Mouse (Mus musculus): ENCODE measurements at regions not wholly inside any gene's neighbourhood (a gene's known extent, or its start where the extent isn't known, plus 50 kb on each side); places are given as distances from the start of the nearest gene placed in this dataset.
"Not testable (repeated sequence)": the region's sequence is repeated elsewhere in the genome, so short reads cannot be mapped to it uniquely, and the experiment has no call there.

DNA sequence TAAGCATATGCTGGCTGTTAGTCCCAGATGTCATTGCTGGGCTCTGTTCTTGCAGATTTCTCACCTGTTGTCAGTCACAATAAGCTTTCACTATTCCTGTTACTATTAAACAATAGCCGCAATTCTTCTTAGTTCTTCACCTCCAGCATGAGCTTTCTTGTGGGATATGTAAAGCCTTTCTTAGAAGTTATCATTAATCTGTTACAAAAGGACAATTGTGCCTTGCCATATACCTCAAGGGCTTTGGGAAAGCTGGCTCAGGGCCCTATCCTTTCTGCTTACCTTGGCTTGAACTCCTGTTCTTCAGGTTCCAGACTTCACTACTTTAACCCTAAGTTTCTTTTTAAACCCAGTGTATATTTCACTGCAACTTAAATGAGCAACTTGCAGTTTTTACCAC lies 301.3 kb downstream of the Eepd1 start:
- no peak overlapping the region for H3K4me2 ChIP-seq (ENCODE audit: low read depth, low read length)
- ATAC-seq (ENCODE audit: low read depth): no peak
- 97% methylated on average over 1 of the region's 1 CpGs for WGBS

DNA sequence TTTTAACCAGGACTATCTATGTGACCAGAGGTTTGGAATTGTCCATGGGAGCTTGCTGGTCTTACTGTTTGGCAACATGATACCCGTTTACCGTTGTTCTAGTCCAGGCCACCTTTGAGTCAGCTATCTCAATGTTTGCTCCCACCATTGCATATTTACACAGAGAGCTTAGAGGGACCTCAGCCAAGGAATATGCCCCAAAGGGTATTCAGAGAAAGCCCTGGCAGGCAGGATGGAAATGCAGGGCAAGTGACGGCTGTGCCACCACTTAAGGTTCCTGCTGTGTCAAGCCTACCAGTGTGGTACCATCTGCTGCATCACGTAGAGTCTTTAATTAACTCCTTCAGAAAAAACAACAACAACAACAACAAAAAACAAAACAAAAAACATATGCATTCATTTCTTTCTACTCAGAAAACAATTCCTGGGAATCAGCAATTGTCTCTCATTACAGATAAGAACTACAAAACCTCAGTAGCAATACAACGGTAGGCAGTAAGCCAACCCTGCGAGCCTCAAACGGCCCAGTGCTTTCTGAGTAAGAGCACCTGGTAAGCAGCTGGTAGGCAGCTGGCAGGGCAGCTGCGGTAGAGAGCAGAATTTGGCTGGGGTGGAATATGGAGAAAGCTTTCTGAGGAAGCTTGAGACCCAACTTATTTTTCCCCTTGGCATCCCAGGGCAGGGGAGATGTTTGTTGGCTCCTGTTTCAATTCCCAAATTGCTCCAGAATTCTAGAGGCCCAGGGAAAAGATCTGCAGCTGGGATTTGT lies 314.0 kb downstream of the Eepd1 start:
- Histone ChIP-seq H3K27me3 (ENCODE audit: control insufficient read depth, insufficient read depth, low read length) (no peaks in the 10 kb centered on the region), H3K36me3 (ENCODE audit: control insufficient read depth, insufficient read depth, low read length) (no peaks in the 10 kb centered on the region), H3K27ac (ENCODE audit: low read depth, low read length) (no peak overlapping the region), H3K4me1 (ENCODE audit: control insufficient read depth, insufficient read depth, low read length) (no peaks in the 10 kb centered on the region), H3K9me3 (ENCODE audit: control insufficient read depth, low read length) (no peaks in the 10 kb centered on the region), H3K4me3 (ENCODE audit: low read depth, low read length) (no peak overlapping the region), H3K4me2 (ENCODE audit: low read depth, low read length) (no peak overlapping the region), H3K9ac (replicated peaks; ENCODE audit: low read depth, low read length) (no peak overlapping the region)
- peak; percentile 54; the same call in 1 of the 2 replicates for ATAC-seq (ENCODE audit: low read depth)
- WGBS: 82% methylated on average over 8 of the region's 8 CpGs

More for the DNA sequence above, 301.3 kb downstream of the Eepd1 start:
- Histone ChIP-seq H3K27ac (ENCODE audit: low read depth, low read length) (no peak overlapping the region), H3K9me3 (ENCODE audit: control insufficient read depth, low read length) (no peaks in the 10 kb centered on the region), H3K36me3 (ENCODE audit: control insufficient read depth, insufficient read depth, low read length) (no peaks in the 10 kb centered on the region), H3K4me1 (ENCODE audit: control insufficient read depth, insufficient read depth, low read length) (no peaks in the 10 kb centered on the region), H3K27me3 (ENCODE audit: control insufficient read depth, insufficient read depth, low read length) (no peaks in the 10 kb centered on the region), H3K4me3 (ENCODE audit: low read depth, low read length) (no peak overlapping the region), H3K9ac (replicated peaks; ENCODE audit: low read depth, low read length) (no peak overlapping the region)

DNA sequence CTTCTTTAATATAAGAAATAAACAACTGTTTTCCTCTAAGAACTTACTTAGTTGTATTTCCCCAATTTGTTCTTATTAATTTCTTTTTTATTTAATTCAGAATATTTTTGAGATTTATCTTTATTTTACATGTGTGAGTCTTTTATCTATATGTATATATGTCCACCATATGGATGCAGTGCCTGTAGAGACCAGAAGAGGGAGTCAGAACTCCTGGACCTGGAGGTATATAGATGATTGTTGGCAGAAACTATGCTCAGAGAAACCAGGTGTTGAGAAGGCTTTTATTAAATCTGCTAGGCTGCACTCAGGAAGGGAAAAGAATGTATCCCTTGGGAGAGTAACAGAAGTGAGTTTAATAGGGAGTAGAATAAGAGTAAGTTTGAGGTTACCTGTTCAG lies 328.2 kb downstream of the Eepd1 start:
- Histone ChIP-seq H3K4me1 (ENCODE audit: control insufficient read depth, insufficient read depth, low read length) (no peaks in the 10 kb centered on the region), H3K4me3 (ENCODE audit: low read depth, low read length) (no peak overlapping the region), H3K4me2 (ENCODE audit: low read depth, low read length) (no peak overlapping the region), H3K27ac (ENCODE audit: low read depth, low read length) (no peak overlapping the region), H3K9ac (replicated peaks; ENCODE audit: low read depth, low read length) (no peak overlapping the region), H3K9me3 (ENCODE audit: control insufficient read depth, low read length) (no peaks in the 10 kb centered on the region), H3K36me3 (ENCODE audit: control insufficient read depth, insufficient read depth, low read length) (no peaks in the 10 kb centered on the region), H3K27me3 (ENCODE audit: control insufficient read depth, insufficient read depth, low read length) (no peaks in the 10 kb centered on the region)
- ATAC-seq (ENCODE audit: low read depth): no peak

DNA sequence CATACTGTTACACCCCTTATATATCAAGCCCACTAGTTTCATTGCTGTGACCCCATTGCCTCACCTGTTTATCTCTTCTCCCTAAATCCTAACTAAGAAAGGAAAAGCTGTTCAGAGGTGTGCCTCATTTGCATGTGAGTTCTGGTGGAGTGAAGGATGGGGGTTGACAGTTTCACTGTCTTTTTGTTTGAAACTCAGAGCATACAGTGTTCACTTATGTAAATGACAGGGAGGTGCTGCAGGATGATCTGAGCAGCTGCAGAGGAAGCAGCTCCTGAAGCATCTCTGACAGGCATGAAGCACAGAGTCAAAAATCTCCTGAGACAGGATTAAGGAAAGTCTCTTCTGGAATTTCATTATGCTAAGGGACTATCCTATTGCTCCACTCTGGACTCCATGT lies 351.9 kb downstream of the Eepd1 start:
- Histone ChIP-seq H3K4me1 (ENCODE audit: control insufficient read depth, insufficient read depth, low read length) (no peaks in the 10 kb centered on the region), H3K27ac (ENCODE audit: low read depth, low read length) (no peak overlapping the region), H3K9me3 (ENCODE audit: control insufficient read depth, low read length) (no peaks in the 10 kb centered on the region), H3K4me2 (ENCODE audit: low read depth, low read length) (no peak overlapping the region), H3K9ac (replicated peaks; ENCODE audit: low read depth, low read length) (no peak overlapping the region), H3K36me3 (ENCODE audit: control insufficient read depth, insufficient read depth, low read length) (no peaks in the 10 kb centered on the region), H3K4me3 (ENCODE audit: low read depth, low read length) (no peak overlapping the region), H3K27me3 (ENCODE audit: control insufficient read depth, insufficient read depth, low read length) (no peaks in the 10 kb centered on the region)
- ATAC-seq (ENCODE audit: low read depth): no peak

DNA sequence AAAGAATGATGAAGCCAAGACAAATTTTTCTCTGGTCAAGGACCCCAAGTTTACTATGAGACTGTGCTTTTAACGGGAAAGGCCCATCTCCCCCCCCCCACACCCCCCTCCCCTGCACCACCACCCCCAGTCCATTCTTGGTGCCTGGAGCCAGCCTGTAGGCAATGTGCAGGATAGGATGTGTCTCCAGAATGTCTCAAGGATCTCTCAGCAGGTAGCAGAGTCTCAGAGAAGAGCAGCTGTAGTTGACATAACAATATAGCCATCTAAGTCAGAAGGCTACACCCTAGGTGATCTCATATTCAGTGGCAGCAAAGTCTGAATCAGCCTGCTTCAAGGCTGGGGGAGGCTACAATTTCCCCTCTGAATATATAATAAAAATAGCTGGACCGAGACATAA lies 368.6 kb downstream of the Eepd1 start:
- not testable (repeated sequence) for H3K9ac ChIP-seq (replicated peaks; ENCODE audit: low read depth, low read length); H3K4me3 ChIP-seq (ENCODE audit: low read depth, low read length); ATAC-seq (ENCODE audit: low read depth); H3K4me1 ChIP-seq (ENCODE audit: control insufficient read depth, insufficient read depth, low read length); H3K9me3 ChIP-seq (ENCODE audit: control insufficient read depth, low read length); H3K27me3 ChIP-seq (ENCODE audit: control insufficient read depth, insufficient read depth, low read length); H3K36me3 ChIP-seq (ENCODE audit: control insufficient read depth, insufficient read depth, low read length); H3K27ac ChIP-seq (ENCODE audit: low read depth, low read length); H3K4me2 ChIP-seq (ENCODE audit: low read depth, low read length)
- WGBS: 97% methylated on average over 2 of the region's 2 CpGs

DNA sequence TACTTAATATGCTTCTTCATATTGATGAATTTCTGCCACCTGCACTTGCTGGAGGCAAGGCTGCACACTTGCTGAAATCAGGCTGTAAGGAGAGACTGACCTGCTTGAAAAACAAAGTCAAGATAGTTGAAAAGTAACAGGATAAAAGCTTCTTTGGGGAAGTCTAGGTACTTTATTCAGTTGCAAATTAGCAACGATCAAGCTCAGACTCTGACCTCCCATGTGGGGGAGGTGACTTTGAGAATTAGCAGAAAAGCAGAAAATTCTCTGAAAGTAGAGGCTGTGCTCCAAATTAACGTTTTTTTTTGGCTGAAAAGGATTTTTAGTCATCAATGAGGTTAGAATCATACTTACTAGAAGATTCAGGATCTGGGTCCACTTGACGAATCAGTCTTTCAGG lies 369.3 kb downstream of the Eepd1 start:
- H3K27ac ChIP-seq (ENCODE audit: low read depth, low read length); H3K4me2 ChIP-seq (ENCODE audit: low read depth, low read length); H3K9me3 ChIP-seq (ENCODE audit: control insufficient read depth, low read length); H3K4me1 ChIP-seq (ENCODE audit: control insufficient read depth, insufficient read depth, low read length); ATAC-seq (ENCODE audit: low read depth); H3K27me3 ChIP-seq (ENCODE audit: control insufficient read depth, insufficient read depth, low read length); H3K4me3 ChIP-seq (ENCODE audit: low read depth, low read length); H3K9ac ChIP-seq (replicated peaks; ENCODE audit: low read depth, low read length); H3K36me3 ChIP-seq (ENCODE audit: control insufficient read depth, insufficient read depth, low read length): not testable (repeated sequence)
- 66% methylated on average over 3 of the region's 3 CpGs for WGBS

DNA sequence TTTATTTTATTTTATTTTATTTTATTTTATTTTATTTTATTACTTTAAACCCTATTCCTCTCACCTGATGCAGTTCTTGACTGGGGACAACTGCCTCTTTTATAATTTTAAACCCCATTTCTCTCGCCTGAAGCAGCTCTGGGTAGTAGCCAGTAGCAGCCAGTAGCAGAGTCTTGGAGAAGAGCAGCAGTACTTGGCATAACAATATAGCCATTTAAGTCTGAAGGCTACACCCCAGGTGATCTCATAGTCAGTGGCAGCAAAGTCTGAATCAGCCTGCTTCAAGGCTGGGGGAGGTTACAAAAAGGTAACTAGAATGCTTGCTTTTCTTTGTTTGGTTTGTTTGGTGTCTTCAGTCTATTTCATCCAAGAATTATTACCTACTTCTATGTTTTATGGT lies 373.2 kb downstream of the Eepd1 start:
- Histone ChIP-seq H3K27me3 (ENCODE audit: control insufficient read depth, insufficient read depth, low read length) (no peaks in the 10 kb centered on the region), H3K27ac (ENCODE audit: low read depth, low read length) (no peak overlapping the region), H3K4me3 (ENCODE audit: low read depth, low read length) (no peak overlapping the region), H3K9me3 (ENCODE audit: control insufficient read depth, low read length) (no peaks in the 10 kb centered on the region), H3K4me1 (ENCODE audit: control insufficient read depth, insufficient read depth, low read length) (no peaks in the 10 kb centered on the region), H3K4me2 (ENCODE audit: low read depth, low read length) (no peak overlapping the region), H3K9ac (replicated peaks; ENCODE audit: low read depth, low read length) (no peak overlapping the region), H3K36me3 (ENCODE audit: control insufficient read depth, insufficient read depth, low read length) (no peaks in the 10 kb centered on the region)
- no peak for ATAC-seq (ENCODE audit: low read depth)
- WGBS: 55% methylated on average over 1 of the region's 1 CpGs

DNA sequence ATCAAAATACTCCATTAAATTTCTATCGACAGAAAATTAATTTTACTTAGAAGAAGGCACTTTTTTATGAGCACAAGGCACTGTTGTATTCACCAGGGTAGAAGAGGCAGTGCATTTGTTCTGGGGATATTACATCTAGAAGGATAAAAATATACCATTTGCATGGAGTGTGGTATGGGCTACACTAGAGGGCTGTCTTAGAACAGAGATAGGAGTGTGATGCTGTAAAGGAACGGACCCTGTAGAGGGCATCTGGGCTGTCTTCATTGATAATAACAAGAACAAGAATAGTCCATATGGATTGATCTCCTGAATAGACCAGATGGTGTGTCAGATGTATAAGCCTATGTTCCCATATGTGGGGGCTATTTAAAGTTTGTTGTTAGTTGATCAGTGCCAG lies 388.9 kb downstream of the Eepd1 start:
- no peak overlapping the region for H3K9ac ChIP-seq (replicated peaks; ENCODE audit: low read depth, low read length)
- H3K4me2 ChIP-seq (ENCODE audit: low read depth, low read length): no peak overlapping the region
- ATAC-seq (ENCODE audit: low read depth): no peak
- H3K4me1 ChIP-seq (ENCODE audit: control insufficient read depth, insufficient read depth, low read length): no peaks in the 10 kb centered on the region
- H3K27ac ChIP-seq (ENCODE audit: low read depth, low read length): no peak overlapping the region
- H3K4me3 ChIP-seq (ENCODE audit: low read depth, low read length): no peak overlapping the region
- no peaks in the 10 kb centered on the region for H3K36me3 ChIP-seq (ENCODE audit: control insufficient read depth, insufficient read depth, low read length)
- no peaks in the 10 kb centered on the region for H3K9me3 ChIP-seq (ENCODE audit: control insufficient read depth, low read length)
- H3K27me3 ChIP-seq (ENCODE audit: control insufficient read depth, insufficient read depth, low read length): no peaks in the 10 kb centered on the region
- WGBS: 78% methylated on average over 2 of the region's 2 CpGs

DNA sequence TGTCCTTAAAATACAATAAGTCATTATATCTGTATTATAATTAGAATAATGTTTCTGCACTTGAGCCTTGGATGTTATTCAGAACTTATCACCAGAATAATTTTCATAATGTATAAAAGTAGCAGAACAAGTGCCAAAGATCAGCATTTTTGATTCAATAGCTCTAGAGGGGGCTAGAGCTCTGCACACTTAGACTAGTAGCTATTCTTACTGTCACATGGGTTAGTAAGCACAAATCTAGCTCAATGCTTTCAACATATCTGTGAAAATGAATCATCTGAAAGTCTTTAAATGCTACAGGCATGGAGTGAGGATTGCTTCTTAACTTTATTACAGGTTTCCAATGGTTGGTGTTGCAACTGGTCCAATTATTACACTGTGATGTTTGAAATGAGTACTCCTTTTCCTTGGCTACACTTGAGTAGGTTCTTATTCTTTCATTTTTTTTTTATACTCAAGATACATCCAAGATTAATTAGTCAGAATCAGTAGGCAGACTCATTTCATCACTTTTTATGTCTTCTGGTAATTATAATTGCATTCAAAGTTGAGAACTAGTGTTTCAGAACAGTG lies 415.1 kb downstream of the Eepd1 start:
- Histone ChIP-seq H3K4me2 (ENCODE audit: low read depth, low read length) (no peak overlapping the region), H3K4me1 (ENCODE audit: control insufficient read depth, insufficient read depth, low read length) (no peaks in the 10 kb centered on the region), H3K9me3 (ENCODE audit: control insufficient read depth, low read length) (no peaks in the 10 kb centered on the region), H3K27me3 (ENCODE audit: control insufficient read depth, insufficient read depth, low read length) (no peaks in the 10 kb centered on the region), H3K36me3 (ENCODE audit: control insufficient read depth, insufficient read depth, low read length) (no peaks in the 10 kb centered on the region), H3K4me3 (ENCODE audit: low read depth, low read length) (no peak overlapping the region), H3K27ac (ENCODE audit: low read depth, low read length) (no peak overlapping the region), H3K9ac (replicated peaks; ENCODE audit: low read depth, low read length) (no peak overlapping the region)
- ATAC-seq (ENCODE audit: low read depth): no peak
